12 mouse cellular contexts compared by ENCODE assay signal in genomic region chr11:71914665-71915064, GRCm38 (mm10).
"Had no signal": no experiment of that assay in that cellular context is flagged by ENCODE, and none has a peak within 500 bp of the region (broad histone marks: within the 10 kb centered on the region; RNA-seq: fewer than 3 reads in every experiment).

No protein-coding gene starts in this region.

- H3K4me1 ChIP-seq: midbrain, embryonic 13.5 days had no signal

- H3K9ac ChIP-seq: limb, embryonic 12.5 days; liver, embryonic 14.5 days; midbrain, embryonic 13.5 days; neural tube, embryonic 15.5 days had no signal

- H3K4me3 ChIP-seq: layer of hippocampus, adult 2 months; limb, embryonic 12.5 days; midbrain, embryonic 13.5 days; neural tube, embryonic 15.5 days had no signal

- H3K9me3 ChIP-seq: limb, embryonic 12.5 days; midbrain, embryonic 13.5 days; neural tube, embryonic 15.5 days had no signal

- H3K27ac ChIP-seq: layer of hippocampus, adult 2 months; limb, embryonic 12.5 days; liver, embryonic 14.5 days; midbrain, embryonic 13.5 days; neural tube, embryonic 15.5 days had no signal

- ATAC-seq: midbrain, embryonic 13.5 days had no signal

- H3K4me2 ChIP-seq: limb, embryonic 12.5 days; midbrain, embryonic 13.5 days; neural tube, embryonic 15.5 days had no signal

- DNase-seq: kidney, postnatal 36 days; liver; lung, adult 18-20 months; lung, postnatal 36 days; right cerebral cortex, adult 18-20 months; right cerebral cortex, postnatal 25 days; thymus, postnatal 36 days had no signal

- H3K27me3 ChIP-seq: limb, embryonic 12.5 days; midbrain, embryonic 13.5 days; neural tube, embryonic 15.5 days had no signal

- H3K36me3 ChIP-seq: limb, embryonic 12.5 days; midbrain, embryonic 13.5 days; neural tube, embryonic 15.5 days had no signal
